In genomic region chr16:30034521-30034920, GRCm38 (mm10) we compare ENCODE assay signal across 10 mouse cellular contexts. TPM values are rescaled to one million over a fixed set of nuclear protein-coding genes. Genes with fewer than 3 reads are reported as not detected.
A peak's percentile ranks its signal among the peaks of the same experiment; 100 is the strongest.
DNase-seq lines count a peak whose midpoint lies in the region; ATAC-seq and TF ChIP-seq lines count a peak whose summit lies in the region.
"Had no signal": no experiment of that assay in that cellular context is flagged by ENCODE, and none has a peak within 500 bp of the region (broad histone marks: within the 10 kb centered on the region; RNA-seq: fewer than 3 reads in every experiment).

No protein-coding gene starts in this region.

- no peak overlapping the region for H3ac ChIP-seq in myocyte (ENCODE audit: control insufficient read depth, insufficient read length)

- no peak overlapping the region; the same call in 1 of the 2 replicates for H3K4me2 ChIP-seq in intestine, embryonic 15.5 days (replicated peaks)
- no peak overlapping the region for H3K4me2 ChIP-seq in intestine, postnatal 0 days (replicated peaks; ENCODE audit: low read depth)
- peak overlapping the region; percentile 28 for H3K4me2 ChIP-seq in myocyte (ENCODE audit: low read depth)
- no peak overlapping the region for H3K4me2 ChIP-seq in hindbrain, embryonic 16.5 days (ENCODE audit: low read length)
- no peak overlapping the region for H3K4me2 ChIP-seq in forebrain, embryonic 15.5 days (replicated peaks)
- H3K4me2 ChIP-seq: hindbrain, embryonic 12.5 days had no signal

- H3K27ac ChIP-seq in intestine, embryonic 15.5 days = no peak overlapping the region
- H3K27ac ChIP-seq in intestine, postnatal 0 days (ENCODE audit: low read depth, low read length) = no peak overlapping the region
- 0 out of 2 replicates have a peak overlapping the region, but pooled peaks have one; percentile 17 for H3K27ac ChIP-seq in bone marrow, adult 2 months (ENCODE audit: control insufficient read depth, insufficient read depth, low read depth, low read length, poor library complexity)
- no peak overlapping the region for H3K27ac ChIP-seq in hindbrain, embryonic 16.5 days (ENCODE audit: low read depth, low read length)
- no peak overlapping the region for H3K27ac ChIP-seq in forebrain, embryonic 15.5 days (replicated peaks)
- H3K27ac ChIP-seq: hindbrain, embryonic 12.5 days had no signal

- H3K79me2 ChIP-seq in myocyte (ENCODE audit: control insufficient read depth, insufficient read depth) = no peaks in the 10 kb centered on the region

- no peaks in the 10 kb centered on the region for H3K36me3 ChIP-seq in intestine, embryonic 15.5 days
- H3K36me3 ChIP-seq in intestine, postnatal 0 days (ENCODE audit: control insufficient read depth, insufficient read depth) = no peaks in the 10 kb centered on the region; the same call in 1 of the 2 replicates
- no peaks in the 10 kb centered on the region for H3K36me3 ChIP-seq in myocyte (ENCODE audit: control insufficient read depth, insufficient read depth)
- no peaks in the 10 kb centered on the region for H3K36me3 ChIP-seq in hindbrain, embryonic 16.5 days (ENCODE audit: control insufficient read depth, insufficient read depth, low read length)
- H3K36me3 ChIP-seq in forebrain, embryonic 15.5 days = no peaks in the 10 kb centered on the region
- H3K36me3 ChIP-seq: G1E; hindbrain, embryonic 12.5 days had no signal

- TF ChIP-seq POLR2A in bone marrow, adult 2 months (IDR thresholded peaks at IDR 0.05; ENCODE audit: borderline replicate concordance, control insufficient read depth, low read depth, low read length) = no peak
- no peak for TF ChIP-seq POLR2A in myocyte (IDR thresholded peaks at IDR 0.05; ENCODE audit: insufficient read length, low read depth)

- ATAC-seq in intestine, embryonic 15.5 days = peak; percentile 49
- ATAC-seq in intestine, postnatal 0 days = no peak
- ATAC-seq in hindbrain, embryonic 16.5 days = no peak
- no peak for ATAC-seq in forebrain, embryonic 15.5 days (replicated peaks)

- H3K9me3 ChIP-seq in intestine, embryonic 15.5 days = no peaks in the 10 kb centered on the region
- no peaks in the 10 kb centered on the region for H3K9me3 ChIP-seq in intestine, postnatal 0 days (ENCODE audit: control insufficient read depth)
- no peaks in the 10 kb centered on the region for H3K9me3 ChIP-seq in hindbrain, embryonic 16.5 days (ENCODE audit: control insufficient read depth, low read length)
- H3K9me3 ChIP-seq in forebrain, embryonic 15.5 days = no peaks in the 10 kb centered on the region
- H3K9me3 ChIP-seq: G1E; hindbrain, embryonic 12.5 days had no signal

- no peaks in the 10 kb centered on the region for H3K27me3 ChIP-seq in intestine, embryonic 15.5 days (replicated peaks)
- H3K27me3 ChIP-seq in intestine, postnatal 0 days (replicated peaks; ENCODE audit: control insufficient read depth, insufficient read depth, low read length) = no peaks in the 10 kb centered on the region
- H3K27me3 ChIP-seq in myocyte (ENCODE audit: control insufficient read depth, insufficient read depth, insufficient read length) = no peaks in the 10 kb centered on the region
- peaks cover 7% of the 10 kb centered on the region; the same call in 1 of the 2 replicates for H3K27me3 ChIP-seq in hindbrain, embryonic 16.5 days (replicated peaks; ENCODE audit: control insufficient read depth, insufficient read depth, low read length)
- H3K27me3 ChIP-seq in forebrain, embryonic 15.5 days = peaks cover 2% of the 10 kb centered on the region

- DNase-seq in kidney, adult 18-20 months = peak; percentile 59
- DNase-seq in layer of hippocampus, postnatal 25 days (ENCODE audit: extremely low spot score in 1 of 2, low spot score in 1 of 2) = no peak

- WGBS in intestine, embryonic 15.5 days = 34% methylated on average over 6 of the region's 6 CpGs
- 49% methylated on average over 6 of the region's 6 CpGs for WGBS in intestine, postnatal 0 days
- 72% methylated on average over 6 of the region's 6 CpGs for WGBS in bone marrow, adult 2 months
- WGBS in hindbrain, embryonic 16.5 days = 64% methylated on average over 6 of the region's 6 CpGs
- 55% methylated on average over 6 of the region's 6 CpGs for WGBS in forebrain, embryonic 15.5 days

- H3K9ac ChIP-seq in intestine, embryonic 15.5 days = no peak overlapping the region
- H3K9ac ChIP-seq in intestine, postnatal 0 days (ENCODE audit: low read depth, low read length) = no peak overlapping the region
- H3K9ac ChIP-seq in hindbrain, embryonic 16.5 days (ENCODE audit: low read depth, low read length) = no peak overlapping the region
- no peak overlapping the region for H3K9ac ChIP-seq in forebrain, embryonic 15.5 days (replicated peaks)
- H3K9ac ChIP-seq: hindbrain, embryonic 12.5 days had no signal

- H3K4me3 ChIP-seq in intestine, embryonic 15.5 days (replicated peaks) = no peak overlapping the region
- H3K4me3 ChIP-seq in intestine, postnatal 0 days (ENCODE audit: low read depth, low read length) = no peak overlapping the region
- no peak overlapping the region for H3K4me3 ChIP-seq in bone marrow, adult 2 months (replicated peaks; ENCODE audit: control insufficient read depth, low read depth, low read length)
- H3K4me3 ChIP-seq in myocyte = no peak overlapping the region
- H3K4me3 ChIP-seq in hindbrain, embryonic 16.5 days (ENCODE audit: low read length) = no peak overlapping the region
- H3K4me3 ChIP-seq in forebrain, embryonic 15.5 days = no peak overlapping the region
- H3K4me3 ChIP-seq: hindbrain, embryonic 12.5 days had no signal

- peaks cover 18% of the 10 kb centered on the region for H3K4me1 ChIP-seq in intestine, embryonic 15.5 days (replicated peaks)
- H3K4me1 ChIP-seq in intestine, postnatal 0 days (replicated peaks; ENCODE audit: control insufficient read depth, insufficient read depth, low read length) = peaks cover 6% of the 10 kb centered on the region
- peaks cover 8% of the 10 kb centered on the region; the same call in 1 of the 2 replicates for H3K4me1 ChIP-seq in bone marrow, adult 2 months (ENCODE audit: control insufficient read depth, insufficient read depth, low read length)
- peaks cover 6% of the 10 kb centered on the region for H3K4me1 ChIP-seq in hindbrain, embryonic 16.5 days (ENCODE audit: control insufficient read depth, insufficient read depth, low read depth, low read length)
- peaks cover 6% of the 10 kb centered on the region; the same call in 1 of the 2 replicates for H3K4me1 ChIP-seq in forebrain, embryonic 15.5 days

- no peak for TF ChIP-seq CTCF in intestine, postnatal 0 days (IDR thresholded peaks at IDR 0.05; ENCODE audit: low read depth)
- no peak for TF ChIP-seq CTCF in bone marrow, adult 2 months (IDR thresholded peaks at IDR 0.05; ENCODE audit: control insufficient read depth, insufficient read depth, low read length)

TF ChIP-seq in myocyte, 11 proteins besides CTCF, POLR2A, EP300 and RAD21:
- TF ChIP-seq SRF (IDR thresholded peaks at IDR 0.05; ENCODE audit: control insufficient read depth, insufficient read length, low read depth) (no peak), TCF12 (IDR thresholded peaks at IDR 0.05; ENCODE audit: insufficient read depth, poor library complexity, severe bottlenecking) (no peak)

RNA-seq across cellular contexts. Expression of gene Hes1, which starts 29.7 kb away (rescaled TPM):
- 55.7 and 67.4 TPM in 2 replicates for polyA plus RNA-seq in intestine, embryonic 15.5 days (2015; fragmentation: Nextera tagmentation; extraction: Ambion mirVana)
- 44.0 and 52.9 TPM in 2 replicates for polyA plus RNA-seq in intestine, postnatal 0 days (2015; fragmentation: Nextera tagmentation; extraction: Ambion mirVana)
- 1.1 and 12.4 TPM in 2 replicates for polyA plus RNA-seq in bone marrow, adult 2 months (2011; ENCODE audit: insufficient read depth, insufficient read length, low replicate concordance, missing spikeins)
- polyA plus RNA-seq in myocyte (2012; fragmentation: generic; extraction: Trizol) = 35.8 TPM
- polyA plus RNA-seq in hindbrain, embryonic 16.5 days (2015; fragmentation: Nextera tagmentation; extraction: Ambion mirVana) = 8.4 and 8.5 TPM in 2 replicates
- total RNA-seq in layer of hippocampus, postnatal 25 days (2021) = 10 to 100 TPM; 18.0 to 24.2 TPM
- polyA plus RNA-seq in forebrain, embryonic 15.5 days (2015; fragmentation: Nextera tagmentation; extraction: Ambion mirVana) = 16.4 and 18.8 TPM in 2 replicates
